Mouse (Mus musculus) hindbrain, embryonic 11.5 days (tissue): ENCODE results near the gene Dynlrb2. TPM values are rescaled to one million over a fixed set of nuclear protein-coding genes. Genes with fewer than 3 reads are reported as not detected.

Experiments used
- ATAC-seq: fragments of 200-750 bp; cut with Nextera tagmentation; 2 replicates; pipeline ENCODE4 v1.8.0; 2017; ENCODE audit warnings: mild to moderate bottlenecking, moderate TSS enrichment, moderate library complexity; ENCODE audit not compliant: low FRiP score
- DNase-seq: peaks from one replicate; pipeline ENCODE4 v3.0.0-alpha.2; 2015; ENCODE audit warnings: low spot score
- H3K27ac ChIP-seq: fragments of 300-500 bp; sonication (generic); 2 replicates; pipeline ENCODE4 v1.5.1; 2014; ENCODE audit warnings: mild to moderate bottlenecking, low read depth, low read length
- H3K27me3 ChIP-seq: fragments of 300-500 bp; sonication (generic); 2 replicates; pipeline ENCODE4 v1.6.1; 2014; ENCODE audit warnings: mild to moderate bottlenecking, low read length, moderate library complexity, mixed read lengths; ENCODE audit not compliant: control insufficient read depth, insufficient read depth
- H3K36me3 ChIP-seq: fragments of 300-500 bp; sonication (generic); 2 replicates; pipeline ENCODE4 v1.6.1; 2014; ENCODE audit warnings: mild to moderate bottlenecking, low read length, moderate library complexity, mixed read lengths; ENCODE audit not compliant: control insufficient read depth, insufficient read depth
- H3K4me1 ChIP-seq: fragments of 300-500 bp; sonication (generic); replicated peaks from 2 replicates; pipeline ENCODE4 v1.6.1; 2014; ENCODE audit warnings: low read length, mixed read lengths; ENCODE audit not compliant: control insufficient read depth, insufficient read depth
- H3K4me2 ChIP-seq: fragments of 300-500 bp; sonication (generic); replicated peaks from 2 replicates; pipeline ENCODE4 v1.6.1; 2014; ENCODE audit warnings: mild to moderate bottlenecking, low read depth, low read length
- H3K4me3 ChIP-seq: fragments of 300-500 bp; sonication (generic); 2 replicates; pipeline ENCODE4 v1.5.1; 2014; ENCODE audit warnings: low read depth, low read length
- H3K9ac ChIP-seq: fragments of 300-500 bp; sonication (generic); 2 replicates; pipeline ENCODE4 v1.6.1; 2014; ENCODE audit warnings: low read depth, low read length
- H3K9me3 ChIP-seq: fragments of 300-500 bp; sonication (generic); 2 replicates; pipeline ENCODE4 v1.6.1; 2016; ENCODE audit warnings: low read length; ENCODE audit not compliant: control insufficient read depth
- WGBS: fragments of 180-500 bp; shearing (Covaris S2); extraction: QIAGEN DNeasy Blood & Tissue Kit; methylation state at CpG from one replicate; pipeline ENCODE4 v1.1.7; 2014; 5-methylcytosine and 5-hydroxymethylcytosine counted together
- polyA plus RNA-seq: library from polyadenylated mRNA; unstranded; fragments of >200 nt; fragmentation: Nextera tagmentation; extraction: Ambion mirVana; gene quantifications from 2 replicates; pipeline ENCODE4 v1.2.1, GENCODE M21; 2014

The Dynlrb2 gene
- polyA plus RNA-seq, 1 experiment from 2014 or later: 19.1 TPM

- Histone ChIP-seq H3K4me2 (no peak overlapping the region), H3K9ac (no peak overlapping the region), H3K9me3 (no peaks in the 10 kb centered on the region), H3K4me1 (no peaks in the 10 kb centered on the region), H3K27me3 (no peaks in the 10 kb centered on the region), H3K36me3 (no peaks in the 10 kb centered on the region), H3K27ac (no peak overlapping the region), H3K4me3 (no peak overlapping the region)
- ATAC-seq (no peak), DNase-seq (no peak)
- WGBS: 87% methylated on average over 3 of the region's 3 CpGs
These were observed 48.0 kb downstream of the Dynlrb2 start for GRCm38 (mm10) chr8:116552778-116553177.

Other genes starting within 250 kb of the Dynlrb2 start
- gene Cdyl2, start 228.0 kb downstream of the Dynlrb2 start, polyA plus RNA-seq: 6.0 and 6.4 TPM in 2 replicates